ENCODE assay signal across 12 mouse cellular contexts in the genomic region with DNA sequence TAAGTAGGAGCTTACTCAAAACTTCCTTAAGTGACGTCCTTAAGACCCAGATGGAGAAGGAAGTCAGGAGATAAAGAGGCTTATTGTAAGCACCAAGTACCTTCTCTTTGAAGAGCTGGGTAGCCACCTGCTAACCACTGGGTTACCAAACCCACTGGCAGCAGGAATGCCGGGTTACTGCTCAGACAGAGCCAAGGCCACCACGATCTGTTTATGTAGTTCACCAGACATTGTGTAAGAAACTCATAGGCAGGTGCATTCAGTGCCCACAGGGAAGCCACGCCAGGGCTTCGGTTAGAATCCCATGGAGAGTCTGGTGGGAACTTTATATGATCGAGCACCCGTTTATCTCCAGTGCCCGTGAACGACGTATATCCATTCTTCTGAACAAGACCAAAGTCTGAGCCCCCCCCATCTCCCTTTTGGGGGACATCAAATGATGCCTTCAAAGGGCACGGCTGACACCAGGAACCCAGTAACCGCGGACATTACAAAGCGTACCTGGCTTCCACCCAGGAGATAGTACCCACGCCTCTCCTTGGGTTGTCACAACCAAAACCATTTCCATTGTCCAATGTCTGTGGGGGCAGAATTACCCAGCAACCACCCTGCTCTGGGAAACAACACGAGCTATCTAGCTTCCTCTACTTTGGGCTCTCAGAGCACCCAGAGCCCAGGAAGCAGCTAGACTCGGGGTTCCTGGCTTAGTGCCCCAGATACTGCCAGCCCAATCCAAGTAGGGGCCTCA. TPM values are rescaled to one million over a fixed set of nuclear protein-coding genes. Genes with fewer than 3 reads are reported as not detected.
DNase-seq lines count a peak whose midpoint lies in the region; ATAC-seq lines count a peak whose summit lies in the region.
"Had no signal": no experiment of that assay in that cellular context is flagged by ENCODE, and none has a peak within 500 bp of the region (broad histone marks: within the 10 kb centered on the region; RNA-seq: fewer than 3 reads in every experiment).

No protein-coding gene starts in this region.

- H3K4me2 ChIP-seq in kidney, embryonic 14.5 days (replicated peaks; ENCODE audit: low read depth, low read length), result no peak overlapping the region
- no peak overlapping the region for H3K4me2 ChIP-seq in neural tube, embryonic 11.5 days (ENCODE audit: low read depth)
- H3K4me2 ChIP-seq in midbrain, embryonic 16.5 days (ENCODE audit: low read length), result no peak overlapping the region
- H3K4me2 ChIP-seq: neural tube, embryonic 12.5 days had no signal

- peak overlapping the region; percentile 65; the same call in 1 of the 2 replicates for H3K27ac ChIP-seq in kidney, embryonic 14.5 days (ENCODE audit: low read depth, low read length)
- H3K27ac ChIP-seq in neural tube, embryonic 11.5 days (ENCODE audit: low read depth, low read length), result 0 out of 2 replicates have a peak overlapping the region, but pooled peaks have one; percentile 14
- peak overlapping the region; percentile 29; the same call in 1 of the 2 replicates for H3K27ac ChIP-seq in midbrain, embryonic 16.5 days (ENCODE audit: low read length)
- H3K27ac ChIP-seq: neural tube, embryonic 12.5 days had no signal

- no peak for DNase-seq in kidney, adult 9 months
- DNase-seq in neural tube, embryonic 11.5 days (ENCODE audit: low spot score), result no peak
- no peak for DNase-seq in neural tube, embryonic 10.5 days (ENCODE audit: extremely low spot score, low spot score)
- no peak for DNase-seq in left cerebral cortex, adult 11 months (ENCODE audit: low spot score)
- no peak for DNase-seq in layer of hippocampus, postnatal 10 days (ENCODE audit: low spot score in 2 of 2)
- DNase-seq: heart, adult 11 months; right cerebral cortex, postnatal 25 days had no signal

- no peaks in the 10 kb centered on the region for H3K9me3 ChIP-seq in kidney, embryonic 14.5 days (ENCODE audit: control insufficient read depth, low read length)
- H3K9me3 ChIP-seq in neural tube, embryonic 11.5 days (ENCODE audit: control insufficient read depth, low read length), result no peaks in the 10 kb centered on the region
- no peaks in the 10 kb centered on the region for H3K9me3 ChIP-seq in midbrain, embryonic 16.5 days (replicated peaks; ENCODE audit: control insufficient read depth, low read length, poor library complexity, severe bottlenecking)
- H3K9me3 ChIP-seq: neural tube, embryonic 12.5 days had no signal

- no peak overlapping the region for H3K9ac ChIP-seq in kidney, embryonic 14.5 days (ENCODE audit: low read depth, low read length)
- no peak overlapping the region for H3K9ac ChIP-seq in neural tube, embryonic 11.5 days (ENCODE audit: low read length)
- H3K9ac ChIP-seq in midbrain, embryonic 16.5 days (ENCODE audit: low read depth, low read length), result no peak overlapping the region
- H3K9ac ChIP-seq: liver, postnatal 0 days; neural tube, embryonic 12.5 days had no signal

- no peaks in the 10 kb centered on the region for H3K36me3 ChIP-seq in kidney, embryonic 14.5 days (ENCODE audit: control insufficient read depth, insufficient read depth, low read length)
- H3K36me3 ChIP-seq in neural tube, embryonic 11.5 days (ENCODE audit: control insufficient read depth, insufficient read depth, low read length), result no peaks in the 10 kb centered on the region
- H3K36me3 ChIP-seq in midbrain, embryonic 16.5 days (ENCODE audit: control insufficient read depth, insufficient read depth, low read length), result no peaks in the 10 kb centered on the region
- H3K36me3 ChIP-seq: neural tube, embryonic 12.5 days had no signal

- WGBS in kidney, embryonic 14.5 days, result 88% methylated on average over 17 of the region's 17 CpGs
- WGBS in neural tube, embryonic 11.5 days, result 88% methylated on average over 17 of the region's 17 CpGs
- WGBS in midbrain, embryonic 16.5 days, result 89% methylated on average over 17 of the region's 17 CpGs

- H3K27me3 ChIP-seq in kidney, embryonic 14.5 days (ENCODE audit: control insufficient read depth, insufficient read depth, low read length), result no peaks in the 10 kb centered on the region
- no peaks in the 10 kb centered on the region for H3K27me3 ChIP-seq in neural tube, embryonic 11.5 days (ENCODE audit: control insufficient read depth, insufficient read depth, low read length)
- no peaks in the 10 kb centered on the region for H3K27me3 ChIP-seq in midbrain, embryonic 16.5 days (ENCODE audit: control insufficient read depth, insufficient read depth, low read depth, low read length)
- H3K27me3 ChIP-seq: neural tube, embryonic 12.5 days had no signal

- ATAC-seq in kidney, embryonic 14.5 days (ENCODE audit: low FRiP score, low TSS enrichment), result no peak
- ATAC-seq in neural tube, embryonic 11.5 days (ENCODE audit: insufficient read depth, low FRiP score, low TSS enrichment), result no peak
- peak; percentile 30; the same call in 1 of the 2 replicates for ATAC-seq in granulocyte monocyte progenitor cell, adult 5-6 weeks (replicated peaks; ENCODE audit: poor library complexity, severe bottlenecking)
- no peak for ATAC-seq in midbrain, embryonic 16.5 days

- H3K4me3 ChIP-seq in kidney, embryonic 14.5 days (ENCODE audit: low read length), result no peak overlapping the region
- no peak overlapping the region for H3K4me3 ChIP-seq in neural tube, embryonic 11.5 days (ENCODE audit: low read depth, low read length)
- no peak overlapping the region for H3K4me3 ChIP-seq in midbrain, embryonic 16.5 days (ENCODE audit: low read depth, low read length)
- H3K4me3 ChIP-seq: neural tube, embryonic 12.5 days had no signal

- H3K4me1 ChIP-seq in kidney, embryonic 14.5 days (ENCODE audit: control insufficient read depth, insufficient read depth, low read length), result peaks cover 38% of the 10 kb centered on the region
- H3K4me1 ChIP-seq in neural tube, embryonic 11.5 days (ENCODE audit: control insufficient read depth, insufficient read depth, low read length), result peaks cover 25% of the 10 kb centered on the region
- peaks cover 12% of the 10 kb centered on the region; the same call in 1 of the 2 replicates for H3K4me1 ChIP-seq in midbrain, embryonic 16.5 days (ENCODE audit: control insufficient read depth, insufficient read depth, low read length)

RNA-seq across cellular contexts. Expression of gene Celsr1, which starts 42.7 kb away (rescaled TPM):
- polyA plus RNA-seq in kidney, embryonic 14.5 days (2014; fragmentation: Nextera tagmentation; extraction: Ambion mirVana), result 6.8 and 8.8 TPM in 2 replicates
- 5.1 and 5.4 TPM in 2 replicates for polyA plus RNA-seq in neural tube, embryonic 11.5 days (2014; fragmentation: Nextera tagmentation; extraction: Ambion mirVana)
- 8.0 and 12.6 TPM in 2 replicates for total RNA-seq in granulocyte monocyte progenitor cell, adult 5-6 weeks (2014; fragmentation: Nextera tagmentation)
- total RNA-seq in granulocyte monocyte progenitor cell, adult 5-6 weeks (2017), result 6.9 and 8.7 TPM in 2 replicates
- 1.1 and 1.3 TPM in 2 replicates for polyA plus RNA-seq in midbrain, embryonic 16.5 days (2015; fragmentation: Nextera tagmentation; extraction: Ambion mirVana)
- total RNA-seq in layer of hippocampus, postnatal 10 days (2021), result 1 to 10 TPM; 6.7 to 7.4 TPM

Comparison
In these comparisons a context has a peak if more than half of its experiments do, and no peak if none do; other contexts are left out.
1. H3K27ac ChIP-seq: peak in every context shown above with its lines; median percentile 65 in kidney, embryonic 14.5 days; 29 in midbrain, embryonic 16.5 days; 14 in neural tube, embryonic 11.5 days.